Mouse (Mus musculus): Measurements from ENCODE around the gene Nrxn2.

DNA sequence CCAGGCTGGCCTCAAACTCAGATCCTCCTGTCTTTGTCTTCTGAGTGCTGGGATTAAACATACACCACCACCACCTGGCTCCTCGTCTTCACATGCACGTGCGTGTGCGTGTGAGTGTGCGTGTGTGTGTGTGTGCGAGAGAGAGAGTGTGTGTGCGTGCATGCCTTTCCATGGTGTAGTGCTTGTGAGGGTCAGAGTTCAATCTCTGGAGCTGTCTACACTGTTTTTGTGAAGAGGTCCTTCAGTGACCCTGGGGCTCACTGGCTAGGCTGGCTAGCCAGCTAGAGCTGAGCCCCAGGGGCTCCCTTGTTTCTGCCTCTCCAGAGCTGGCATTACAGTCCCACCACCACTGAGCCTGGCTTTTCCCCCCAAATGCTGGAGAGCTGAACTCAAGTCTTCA is 123.0 kb downstream of the Nrxn2 start:
- no peak for TF ChIP-seq CTCF (IDR thresholded peaks at IDR 0.05; ENCODE audit: low read depth)
- TF ChIP-seq EP300 (optimal IDR thresholded peaks at IDR 0.05): no peak
